Mouse (Mus musculus): ENCODE results near the gene Ttl. TPM values are rescaled to one million over a fixed set of nuclear protein-coding genes. Genes with fewer than 3 reads are reported as not detected.

Ttl gene
- polyA plus RNA-seq, 2 experiments from 2014 or later = 0.77 to 2.2 TPM

GRCm38 (mm10) chr2:129087520-129087919 lies 21.8 kb downstream of the Ttl start:
- no peak for ATAC-seq

- ATAC-seq = no peak
These were observed 24.6 kb downstream of the Ttl start for GRCm38 (mm10) chr2:129090370-129090769.

GRCm38 (mm10) chr2:129092810-129093209 lies 27.1 kb downstream of the Ttl start:
- ATAC-seq = no peak

- no peak for ATAC-seq
These were observed 28.4 kb downstream of the Ttl start for GRCm38 (mm10) chr2:129093926-129094724.

GRCm38 (mm10) chr2:129100784-129101310 lies 35.1 kb downstream of the Ttl start, which contains the start of gene Polr1b:
Gene Polr1b, plus strand, starts transcription at chr2:129100995.
- peak; percentile 96 for ATAC-seq

- ATAC-seq = no peak
These were observed 47.2 kb downstream of the Ttl start for GRCm38 (mm10) chr2:129112924-129113323.

- no peak for ATAC-seq
These were observed 50.1 kb downstream of the Ttl start for GRCm38 (mm10) chr2:129115706-129116367.

- ATAC-seq = no peak
These were observed 50.6 kb downstream of the Ttl start for GRCm38 (mm10) chr2:129116368-129116739.

GRCm38 (mm10) chr2:129118061-129118460 lies 52.3 kb downstream of the Ttl start:
- no peak for ATAC-seq

- ATAC-seq = no peak
These were observed 56.2 kb downstream of the Ttl start for GRCm38 (mm10) chr2:129121986-129122385.

GRCm38 (mm10) chr2:129129412-129129929 lies 63.7 kb downstream of the Ttl start, which contains the start of gene Chchd5:
Gene Chchd5, plus strand, starts transcription at chr2:129129700.
- peak; percentile 96 for ATAC-seq

- ATAC-seq = peak; percentile 29
These were observed 64.3 kb downstream of the Ttl start for GRCm38 (mm10) chr2:129129987-129130545.

GRCm38 (mm10) chr2:129130776-129131175 lies 65.0 kb downstream of the Ttl start:
- ATAC-seq = no peak

- no peak for ATAC-seq
These were observed 66.5 kb downstream of the Ttl start for GRCm38 (mm10) chr2:129132231-129132630.

- ATAC-seq = no peak
These were observed 67.5 kb downstream of the Ttl start for GRCm38 (mm10) chr2:129133006-129133805.

GRCm38 (mm10) chr2:129139906-129140305 lies 74.2 kb downstream of the Ttl start:
- ATAC-seq = no peak

Other genes with a start within 250 kb of the Ttl start
- 10 to 100 TPM; 13.9 to 14.1 TPM for gene Tmem87b, start 247.8 kb upstream of the Ttl start, polyA plus RNA-seq (2017; shearing (Covaris generic))
- not detected for gene Fbln7, start 203.0 kb upstream of the Ttl start, polyA plus RNA-seq (2017; shearing (Covaris generic))
- gene Zc3h8, start 121.9 kb upstream of the Ttl start, polyA plus RNA-seq (2017; shearing (Covaris generic)) = 1 to 10 TPM; 6.4 to 7.7 TPM
- gene Zc3h6, start 98.5 kb upstream of the Ttl start, polyA plus RNA-seq (2017; shearing (Covaris generic)) = 1 to 10 TPM; 6.3 to 8.3 TPM
- gene Gm10762, start 98.2 kb upstream of the Ttl start, polyA plus RNA-seq (2017; shearing (Covaris generic)) = 1 to 10 TPM; 1.5 to 2.0 TPM
- gene Vinac1, start 17.8 kb upstream of the Ttl start, polyA plus RNA-seq (2017; shearing (Covaris generic)) = not detected
- 10 to 100 TPM in 1 of 2 experiments, 1 to 10 TPM in 1; 9.2 to 21.4 TPM for gene Polr1b, start 35.1 kb downstream of the Ttl start, polyA plus RNA-seq (2017; shearing (Covaris generic))
- 10 to 100 TPM; 26.6 to 27.4 TPM for gene Chchd5, start 63.8 kb downstream of the Ttl start, polyA plus RNA-seq (2017; shearing (Covaris generic))
- gene Slc20a1, start 132.8 kb downstream of the Ttl start, polyA plus RNA-seq (2017; shearing (Covaris generic)) = 10 to 100 TPM; 68.0 to 74.3 TPM
- gene Ckap2l, start 231.3 kb downstream of the Ttl start, polyA plus RNA-seq (2017; shearing (Covaris generic)) = 10 to 100 TPM; 10.8 to 18.2 TPM
- gene Il1a, start 244.0 kb downstream of the Ttl start, polyA plus RNA-seq (2017; shearing (Covaris generic)) = under 1 TPM; 0.20 to 0.33 TPM

Measured in activated CD4-positive, CD25-positive, alpha-beta regulatory T cell, adult 4 months (primary cell).